Mouse (Mus musculus) intestine, embryonic 14.5 days (tissue): ENCODE measurements at regions not wholly inside any gene's neighbourhood (a gene's known extent, or its start where the extent isn't known, plus 50 kb on each side); places are given as distances from the start of the nearest gene placed in this dataset.
"Not testable (repeated sequence)": the region's sequence is repeated elsewhere in the genome, so short reads cannot be mapped to it uniquely, and the experiment has no call there.

ENCODE experiments used
- ATAC-seq: fragments of 200-750 bp; cut with Nextera tagmentation; replicated peaks from 2 replicates; pipeline ENCODE4 v1.8.0; 2017; ENCODE audit warnings: low read depth, moderate number of reproducible peaks, moderate TSS enrichment, moderate library complexity; ENCODE audit not compliant: low FRiP score, low TSS enrichment
- DNase-seq: peaks from one replicate; pipeline ENCODE4 v3.0.0-alpha.2; 2018; ENCODE audit warnings: low spot score
- H3K27ac ChIP-seq: fragments of 300-500 bp; sonication (generic); 2 replicates; pipeline ENCODE4 v1.5.1; 2014; ENCODE audit warnings: low read depth, mild to moderate bottlenecking, control low read depth
- H3K27me3 ChIP-seq: fragments of 300-500 bp; sonication (generic); replicated peaks from 2 replicates; pipeline ENCODE4 v1.6.1; 2014; ENCODE audit warnings: low read length, control low read depth; ENCODE audit not compliant: control insufficient read depth, insufficient read depth
- H3K36me3 ChIP-seq: fragments of 300-500 bp; sonication (generic); 2 replicates; pipeline ENCODE4 v1.6.1; 2014; ENCODE audit warnings: low read length, control low read depth; ENCODE audit not compliant: control insufficient read depth, insufficient read depth
- H3K4me1 ChIP-seq: fragments of 300-500 bp; sonication (generic); replicated peaks from 2 replicates; pipeline ENCODE4 v1.6.1; 2014; ENCODE audit warnings: low read length, control low read depth, mixed read lengths; ENCODE audit not compliant: control insufficient read depth, insufficient read depth
- H3K4me2 ChIP-seq: fragments of 300-500 bp; sonication (generic); 2 replicates; pipeline ENCODE4 v1.6.1; 2014; ENCODE audit warnings: low read length
- H3K4me3 ChIP-seq: fragments of 300-500 bp; sonication (generic); 2 replicates; pipeline ENCODE4 v1.5.1; 2014; ENCODE audit warnings: low read depth, low read length, control low read depth, mixed read lengths
- H3K9ac ChIP-seq: fragments of 300-500 bp; sonication (generic); 2 replicates; pipeline ENCODE4 v1.6.1; 2014; ENCODE audit warnings: mild to moderate bottlenecking, low read length
- H3K9me3 ChIP-seq: fragments of 300-500 bp; sonication (generic); 2 replicates; pipeline ENCODE4 v1.6.1; 2016; ENCODE audit warnings: low read length, control low read depth; ENCODE audit not compliant: control insufficient read depth
- WGBS: fragments of 180-500 bp; shearing (Covaris S2); extraction: QIAGEN DNeasy Blood & Tissue Kit; methylation state at CpG from one replicate; pipeline ENCODE4 v1.1.7; 2014; 5-methylcytosine and 5-hydroxymethylcytosine counted together

DNA sequence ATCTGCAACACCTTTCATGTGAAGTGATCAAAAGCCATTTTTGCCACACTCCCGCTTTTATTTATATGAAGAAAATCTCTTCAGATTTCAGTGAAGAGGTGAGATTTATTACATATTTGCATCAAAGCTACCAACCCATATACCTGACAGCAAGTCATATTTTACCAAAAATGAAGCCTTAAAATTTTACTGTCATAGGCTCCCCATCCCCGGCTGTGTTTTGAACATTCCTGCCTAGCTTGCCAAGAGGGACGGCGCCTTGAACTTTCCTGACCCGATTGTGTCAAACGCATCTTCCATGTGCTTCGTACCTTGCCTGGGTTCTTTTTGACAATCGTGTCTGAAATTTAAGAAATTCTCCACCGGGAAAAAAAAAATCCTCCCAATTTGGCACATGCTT is 173.3 kb upstream of the Six2 start:
- ATAC-seq (no peak), DNase-seq (no peak)
- H3K4me2 ChIP-seq = no peak overlapping the region

DNA sequence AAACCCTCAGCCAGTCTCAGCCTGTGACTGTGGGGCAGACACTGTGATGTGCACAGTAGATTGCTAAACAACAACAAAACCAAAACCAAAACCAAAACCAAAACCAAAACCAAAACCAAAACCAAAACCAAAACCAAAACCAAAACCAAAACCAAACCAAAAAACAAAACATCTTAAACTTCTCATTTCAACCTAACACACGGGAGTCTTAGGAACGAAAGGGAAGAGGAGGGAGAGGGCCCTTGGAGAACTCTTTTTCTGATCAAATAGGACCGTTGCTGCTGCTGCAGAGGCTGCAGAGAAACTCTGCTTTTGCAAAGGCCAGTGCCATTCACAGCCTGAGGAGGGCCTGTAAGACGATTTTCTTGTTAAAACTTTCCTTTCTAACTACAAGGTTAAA is 172.7 kb upstream of the Six2 start:
- Histone ChIP-seq H3K9ac (no peak overlapping the region), H3K4me3 (no peak overlapping the region), H3K27me3 (no peaks in the 10 kb centered on the region), H3K4me1 (no peaks in the 10 kb centered on the region), H3K27ac (no peak overlapping the region), H3K4me2 (no peak overlapping the region), H3K9me3 (no peaks in the 10 kb centered on the region), H3K36me3 (no peaks in the 10 kb centered on the region)
- WGBS = 57% methylated on average over 4 of the region's 4 CpGs
- no peak for DNase-seq
- no peak for ATAC-seq

More for the DNA sequence above, 173.3 kb upstream of the Six2 start:
- H3K27ac ChIP-seq = no peak overlapping the region
- H3K9me3 ChIP-seq = no peaks in the 10 kb centered on the region
- H3K9ac ChIP-seq = no peak overlapping the region
- no peaks in the 10 kb centered on the region for H3K27me3 ChIP-seq
- WGBS = 69% methylated on average over 9 of the region's 9 CpGs
- no peaks in the 10 kb centered on the region for H3K36me3 ChIP-seq
- H3K4me1 ChIP-seq = no peaks in the 10 kb centered on the region
- H3K4me3 ChIP-seq = no peak overlapping the region

DNA sequence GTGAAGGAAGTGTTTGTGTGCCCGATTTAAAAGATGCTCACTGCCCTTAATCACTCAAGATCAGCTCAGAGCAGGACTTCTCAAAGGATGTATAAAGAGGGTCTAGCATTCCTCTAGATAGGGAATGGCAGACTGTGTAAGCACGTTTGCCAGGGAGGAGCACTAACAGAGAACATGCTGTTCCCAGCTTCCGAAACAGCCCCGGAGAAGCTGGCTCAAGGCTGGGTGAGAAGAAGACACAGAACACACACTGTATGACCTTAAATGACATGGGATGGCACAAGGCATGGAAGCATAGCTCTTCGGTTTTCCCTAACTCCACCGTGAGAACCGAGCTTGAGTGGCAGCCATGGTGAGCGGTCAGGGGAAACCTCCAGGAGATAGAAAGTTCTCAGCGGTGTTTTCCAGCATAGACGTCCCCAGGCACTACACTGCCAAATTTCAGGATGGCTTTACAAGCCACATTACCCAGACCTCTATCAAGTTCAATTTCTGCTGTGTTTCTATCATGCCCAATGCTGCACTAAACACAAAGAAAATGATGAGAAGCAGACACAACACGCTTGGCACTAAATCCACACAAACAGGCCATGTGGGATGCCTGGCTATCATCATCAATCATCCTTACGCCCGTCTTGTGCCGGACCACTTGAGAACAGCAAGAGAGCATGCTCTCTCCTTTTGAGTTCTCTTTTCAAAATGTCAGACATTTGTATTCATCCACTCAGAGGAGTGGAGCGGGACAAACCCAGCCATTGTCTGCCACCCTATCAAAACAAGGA is 172.0 kb upstream of the Six2 start:
- Histone ChIP-seq H3K9ac (no peak overlapping the region), H3K4me3 (no peak overlapping the region), H3K27ac (no peak overlapping the region), H3K27me3 (no peaks in the 10 kb centered on the region), H3K36me3 (no peaks in the 10 kb centered on the region), H3K9me3 (no peaks in the 10 kb centered on the region), H3K4me2 (no peak overlapping the region), H3K4me1 (no peaks in the 10 kb centered on the region)
- DNase-seq = no peak
- no peak for ATAC-seq
- 52% methylated on average over 15 of the region's 15 CpGs for WGBS

DNA sequence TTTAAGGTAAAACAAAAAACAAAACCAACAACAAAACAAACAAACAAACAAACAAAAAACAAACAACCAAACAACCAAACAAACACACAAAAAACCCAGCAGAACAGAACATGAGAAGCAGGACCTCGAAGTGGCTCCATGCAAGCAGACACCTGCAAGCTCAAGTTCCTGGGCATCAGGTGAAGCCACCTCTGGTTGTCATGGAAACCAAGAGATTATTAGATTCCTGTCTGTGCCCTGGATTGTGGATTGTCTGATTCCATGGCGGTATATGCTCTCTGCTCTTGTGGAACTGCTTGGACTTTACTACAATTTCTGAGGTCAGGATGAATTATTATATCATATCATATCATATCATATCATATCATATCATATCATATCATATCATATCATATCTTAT is 170.4 kb upstream of the Six2 start:
- no peak overlapping the region for H3K4me3 ChIP-seq
- no peaks in the 10 kb centered on the region for H3K36me3 ChIP-seq
- no peak for DNase-seq
- no peak overlapping the region for H3K27ac ChIP-seq
- H3K9ac ChIP-seq = no peak overlapping the region
- H3K4me2 ChIP-seq = no peak overlapping the region
- 82% methylated on average over 2 of the region's 2 CpGs for WGBS
- H3K4me1 ChIP-seq = no peaks in the 10 kb centered on the region
- no peaks in the 10 kb centered on the region for H3K9me3 ChIP-seq
- no peak for ATAC-seq
- no peaks in the 10 kb centered on the region for H3K27me3 ChIP-seq

DNA sequence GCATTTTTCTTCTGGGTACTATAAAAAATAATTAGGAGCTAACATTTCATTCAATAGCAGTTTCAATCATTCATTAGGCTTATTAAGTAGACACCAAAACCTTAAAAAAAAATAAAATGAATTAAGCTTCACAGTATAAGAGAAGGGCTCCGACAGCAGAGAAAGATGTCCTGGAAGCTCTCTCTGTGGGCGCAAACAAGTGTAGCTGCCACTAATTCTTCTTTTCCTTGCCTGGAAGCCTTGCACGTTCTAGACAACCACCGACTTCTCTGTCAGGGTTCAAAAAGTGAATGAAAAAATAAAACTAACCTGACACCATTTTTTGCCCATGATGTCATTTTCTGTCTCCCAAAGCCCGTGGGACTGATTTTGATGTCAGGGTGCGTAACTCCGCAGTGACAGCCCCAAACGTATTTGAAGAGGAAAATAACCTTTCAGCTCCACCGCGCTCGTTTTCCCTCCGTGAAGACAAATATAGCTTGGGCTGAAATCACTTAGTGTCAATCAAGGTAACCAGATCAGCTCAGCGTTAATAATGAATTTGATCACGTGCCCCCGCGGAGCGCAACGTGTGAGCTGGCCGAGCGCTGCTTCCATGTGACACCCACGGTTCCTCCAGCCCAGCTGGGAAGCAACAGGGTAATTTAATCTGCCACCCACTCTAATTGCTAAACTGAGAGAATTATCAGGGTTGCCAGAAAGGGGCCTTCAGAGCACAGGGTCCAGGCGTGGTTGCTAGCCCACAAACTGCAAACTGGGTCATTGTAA is 169.8 kb upstream of the Six2 start:
- DNase-seq (no peak), ATAC-seq (no peak)
- Histone ChIP-seq H3K4me2 (peak overlapping the region; percentile 26), H3K27me3 (no peaks in the 10 kb centered on the region), H3K4me3 (no peak overlapping the region), H3K9me3 (no peaks in the 10 kb centered on the region), H3K27ac (no peak overlapping the region), H3K9ac (no peak overlapping the region), H3K4me1 (no peaks in the 10 kb centered on the region), H3K36me3 (no peaks in the 10 kb centered on the region)
- WGBS = 54% methylated on average over 22 of the region's 22 CpGs

DNA sequence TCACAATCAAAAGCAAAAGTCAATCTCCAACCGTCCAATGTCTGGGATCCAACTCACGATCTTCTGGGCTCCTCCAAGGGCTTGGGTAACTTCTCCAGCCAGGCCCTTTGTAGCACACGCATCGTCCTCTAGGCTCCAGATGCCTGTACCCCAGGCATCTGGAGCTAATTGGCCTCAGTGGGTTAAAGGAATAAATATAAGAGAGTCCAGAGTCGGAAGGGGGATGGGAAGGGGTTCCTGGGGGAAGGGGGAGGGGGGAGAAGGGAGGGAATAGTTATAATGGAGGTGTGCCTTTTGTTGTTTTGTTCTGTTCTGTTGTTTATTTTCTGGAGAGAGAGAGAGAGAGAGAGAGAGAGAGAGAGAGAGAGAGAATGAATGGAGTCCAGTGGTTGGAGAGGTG is 168.8 kb upstream of the Six2 start:
- H3K36me3 ChIP-seq, H3K4me1 ChIP-seq, ATAC-seq, H3K9ac ChIP-seq, DNase-seq, H3K4me3 ChIP-seq, H3K4me2 ChIP-seq, H3K27ac ChIP-seq, H3K27me3 ChIP-seq, H3K9me3 ChIP-seq: not testable (repeated sequence)
- 38% methylated on average over 3 of the region's 5 CpGs for WGBS

DNA sequence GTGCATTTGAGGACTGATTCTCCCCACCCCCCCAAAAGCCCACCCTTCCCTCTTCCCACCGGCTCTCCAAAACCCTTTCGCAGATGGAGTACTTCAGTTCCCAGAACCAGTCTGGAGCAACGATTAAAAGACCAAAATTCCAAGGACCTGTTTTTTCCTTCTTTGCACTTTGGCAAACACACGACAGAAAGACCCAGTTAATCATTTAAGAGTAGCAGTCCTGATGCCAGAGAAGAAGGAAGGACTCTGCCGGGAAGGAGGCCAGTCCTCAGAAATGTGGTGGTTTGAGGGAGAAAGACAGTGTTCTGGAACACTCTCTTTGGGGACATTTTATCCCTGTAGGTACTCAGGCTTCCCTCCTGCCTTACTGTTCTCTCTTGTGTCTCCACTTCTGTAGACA is 165.1 kb upstream of the Six2 start:
- H3K27me3 ChIP-seq = no peaks in the 10 kb centered on the region
- no peaks in the 10 kb centered on the region for H3K9me3 ChIP-seq
- no peak for ATAC-seq
- H3K4me1 ChIP-seq = no peaks in the 10 kb centered on the region
- H3K27ac ChIP-seq = no peak overlapping the region
- 51% methylated on average over 5 of the region's 5 CpGs for WGBS
- no peak overlapping the region for H3K9ac ChIP-seq
- no peaks in the 10 kb centered on the region for H3K36me3 ChIP-seq
- no peak overlapping the region for H3K4me3 ChIP-seq
- no peak for DNase-seq
- H3K4me2 ChIP-seq = no peak overlapping the region

DNA sequence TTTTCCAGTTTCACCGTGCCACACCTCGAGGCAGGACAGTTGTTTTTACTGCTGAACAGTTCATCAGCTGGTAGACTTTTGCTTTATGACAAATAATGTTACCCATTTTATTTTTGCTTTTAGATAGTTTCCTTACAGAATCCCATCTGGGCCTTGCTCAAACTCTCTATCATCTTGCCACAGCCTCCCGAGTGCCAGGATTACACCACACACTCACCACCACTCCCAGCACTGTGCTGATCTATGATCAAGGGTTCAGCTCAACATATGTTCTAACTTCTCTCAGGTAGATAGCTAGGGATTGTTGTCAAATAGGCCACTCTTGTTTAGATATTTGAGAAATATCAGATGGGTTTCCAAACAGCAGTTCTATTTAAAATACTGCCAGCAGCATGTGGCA is 160.5 kb upstream of the Six2 start:
- no peaks in the 10 kb centered on the region for H3K27me3 ChIP-seq
- 94% methylated on average over 3 of the region's 3 CpGs for WGBS
- ATAC-seq = no peak

DNA sequence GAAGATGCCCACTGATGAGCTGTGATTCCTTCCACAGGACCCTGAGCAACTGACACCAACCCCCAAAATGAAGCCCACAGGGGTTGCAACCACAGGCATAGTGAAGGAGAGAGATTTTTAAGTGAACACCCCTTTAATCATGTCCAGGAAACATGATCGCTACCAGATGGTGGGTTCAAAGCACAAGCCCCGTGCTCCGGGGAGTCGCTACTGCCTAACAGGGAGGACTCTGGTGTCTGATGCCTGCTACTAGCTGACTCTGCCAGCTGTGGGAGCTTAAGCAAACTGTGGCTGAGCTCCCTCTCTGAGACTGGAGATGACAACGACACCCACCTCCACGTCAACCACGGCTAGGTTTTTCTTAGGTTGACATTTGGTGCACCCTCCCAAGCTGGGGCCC is 159.7 kb upstream of the Six2 start:
- no peaks in the 10 kb centered on the region for H3K27me3 ChIP-seq
- H3K4me3 ChIP-seq = no peak overlapping the region
- no peak overlapping the region for H3K4me2 ChIP-seq
- no peak overlapping the region for H3K27ac ChIP-seq
- H3K4me1 ChIP-seq = no peaks in the 10 kb centered on the region
- no peak overlapping the region for H3K9ac ChIP-seq
- H3K9me3 ChIP-seq = no peaks in the 10 kb centered on the region
- ATAC-seq = no peak
- no peaks in the 10 kb centered on the region for H3K36me3 ChIP-seq
- WGBS = 69% methylated on average over 7 of the region's 7 CpGs
- no peak for DNase-seq

More for the DNA sequence above, 160.5 kb upstream of the Six2 start:
- DNase-seq = no peak
- no peaks in the 10 kb centered on the region for H3K36me3 ChIP-seq
- no peak overlapping the region for H3K4me2 ChIP-seq
- no peaks in the 10 kb centered on the region for H3K9me3 ChIP-seq
- no peak overlapping the region for H3K9ac ChIP-seq
- H3K4me1 ChIP-seq = no peaks in the 10 kb centered on the region
- H3K27ac ChIP-seq = no peak overlapping the region
- no peak overlapping the region for H3K4me3 ChIP-seq
